Mouse (Mus musculus): Measurements from ENCODE around the gene Pdia5.

DNA sequence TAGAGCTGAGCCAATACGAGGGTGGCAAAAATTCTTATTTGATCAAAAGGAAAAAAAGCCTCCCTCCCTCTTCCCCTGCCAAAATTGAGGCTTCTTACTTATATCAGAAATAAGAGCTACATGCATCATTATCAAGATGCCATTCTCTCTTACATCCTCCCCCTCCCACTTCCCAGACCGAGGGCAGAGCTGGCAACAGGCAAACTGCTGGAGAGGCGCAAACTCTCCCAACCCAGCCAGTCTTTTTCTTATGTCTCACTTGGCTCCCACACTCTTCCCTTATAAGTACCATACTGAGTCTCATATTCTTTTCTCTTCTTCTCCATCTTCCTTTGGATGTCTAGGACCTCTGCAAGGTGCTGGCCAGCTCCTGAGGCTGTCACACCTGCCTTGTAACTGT, 44.0 kb upstream of the Pdia5 start:
- no peak for TF ChIP-seq CTCF (IDR thresholded peaks at IDR 0.05; ENCODE audit: low read depth)
- no peak for TF ChIP-seq EP300 (IDR thresholded peaks at IDR 0.05; ENCODE audit: low read depth)

Data from heart, postnatal 0 days (tissue).